Mouse (Mus musculus) heart, postnatal 0 days (tissue): ENCODE data around the gene Smok2a.
"Not testable (repeated sequence)": the region's sequence is repeated elsewhere in the genome, so short reads cannot be mapped to it uniquely, and the experiment has no call there.

Experiments used
- CTCF ChIP-seq: IDR thresholded peaks from 2 replicates; pipeline ENCODE4 v1.5.1; 2016; ENCODE audit warnings: antibody characterized with exemption, control low read depth, low read depth
- EP300 ChIP-seq: IDR thresholded peaks from 2 replicates; pipeline ENCODE4 v1.6.1; 2016; ENCODE audit warnings: antibody characterized with exemption, low read depth

- TF ChIP-seq CTCF, EP300: not testable (repeated sequence)
Observed at GRCm38 (mm10) chr17:13184514-13184913, 36.5 kb upstream of the Smok2a start.
